Mouse (Mus musculus) embryonic facial prominence, embryonic 13.5 days (tissue): Measurements from ENCODE around the gene Trmo. TPM values are rescaled to one million over a fixed set of nuclear protein-coding genes. Genes with fewer than 3 reads are reported as not detected.

Experiments
- ATAC-seq: fragments of 200-750 bp; cut with Nextera tagmentation; 2 replicates; pipeline ENCODE4 v1.8.0; 2017; ENCODE audit warnings: low read depth; ENCODE audit not compliant: insufficient number of reproducible peaks, insufficient read depth, low FRiP score, low TSS enrichment
- H3K27ac ChIP-seq: fragments of 300-500 bp; sonication (generic); 2 replicates; pipeline ENCODE4 v1.5.1; 2015; ENCODE audit warnings: moderate library complexity, mild to moderate bottlenecking, inconsistent platforms
- H3K27me3 ChIP-seq: fragments of 300-500 bp; sonication (generic); 2 replicates; pipeline ENCODE4 v1.6.1; 2015; ENCODE audit warnings: mild to moderate bottlenecking, inconsistent platforms
- H3K36me3 ChIP-seq: fragments of 300-500 bp; sonication (generic); 2 replicates; pipeline ENCODE4 v1.6.1; 2015; ENCODE audit warnings: mild to moderate bottlenecking, inconsistent platforms
- H3K4me1 ChIP-seq: fragments of 300-500 bp; sonication (generic); 2 replicates; pipeline ENCODE4 v1.6.1; 2015; ENCODE audit warnings: inconsistent platforms
- H3K4me2 ChIP-seq: fragments of 300-500 bp; sonication (generic); 2 replicates; pipeline ENCODE4 v1.6.1; 2015; ENCODE audit warnings: moderate library complexity, mild to moderate bottlenecking, inconsistent platforms
- H3K4me3 ChIP-seq: fragments of 300-500 bp; sonication (generic); 2 replicates; pipeline ENCODE4 v1.5.1; 2015; ENCODE audit warnings: mild to moderate bottlenecking, inconsistent platforms
- H3K9ac ChIP-seq: fragments of 300-500 bp; sonication (generic); 2 replicates; pipeline ENCODE4 v1.6.1; 2015; ENCODE audit warnings: mild to moderate bottlenecking, inconsistent platforms
- H3K9me3 ChIP-seq: fragments of 300-500 bp; sonication (generic); 2 replicates; pipeline ENCODE4 v1.6.1; 2016; ENCODE audit warnings: inconsistent platforms
- WGBS: fragments of 180-500 bp; shearing (Covaris S2); methylation state at CpG from one replicate; pipeline ENCODE4 v1.1.7; 2015; ENCODE audit warnings: mixed read lengths; 5-methylcytosine and 5-hydroxymethylcytosine counted together
- polyA plus RNA-seq: library from polyadenylated mRNA; unstranded; fragments of >200 nt; fragmentation: Nextera tagmentation; extraction: Ambion mirVana; gene quantifications from 2 replicates; pipeline ENCODE4 v1.2.1, GENCODE M21; 2015

The Trmo gene
- polyA plus RNA-seq, 1 experiment from 2014 or later, result 9.3 TPM

DNA sequence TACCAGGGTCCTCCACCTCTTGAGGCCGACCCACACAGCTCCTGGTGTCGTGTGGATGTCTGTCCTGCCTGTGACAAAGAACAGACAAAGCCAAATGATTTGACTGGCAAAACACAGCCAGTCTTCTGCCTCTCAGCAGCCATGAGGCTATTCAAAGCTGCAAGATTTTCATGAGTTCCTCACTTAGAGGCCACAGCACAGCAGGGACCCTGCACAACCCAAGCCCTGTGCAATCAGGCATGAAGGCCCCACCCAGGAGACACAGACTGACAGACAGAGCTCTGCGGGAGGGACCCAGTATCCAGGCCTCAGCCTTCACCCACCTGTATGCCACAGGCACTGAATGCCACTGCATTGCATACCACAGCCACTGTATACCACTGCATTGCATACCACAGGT lies 60.3 kb downstream of the Trmo start:
- no peak overlapping the region for H3K4me3 ChIP-seq
- H3K36me3 ChIP-seq, result no peaks in the 10 kb centered on the region
- H3K9ac ChIP-seq, result no peak overlapping the region
- H3K4me1 ChIP-seq, result no peaks in the 10 kb centered on the region
- H3K27ac ChIP-seq, result no peak overlapping the region
- H3K27me3 ChIP-seq, result peaks cover 23% of the 10 kb centered on the region
- 0 out of 2 replicates have a peak, but pooled peaks have one; percentile 10 for ATAC-seq
- WGBS, result 44% methylated on average over 3 of the region's 3 CpGs
- H3K9me3 ChIP-seq, result no peaks in the 10 kb centered on the region
- no peak overlapping the region for H3K4me2 ChIP-seq

Other genes starting within 250 kb of the Trmo start
- 29.6 and 31.7 TPM in 2 replicates for gene Xpa, start 193.1 kb downstream of the Trmo start, polyA plus RNA-seq
- 0.81 and 0.91 TPM in 2 replicates for gene Foxe1, start 45.8 kb downstream of the Trmo start, polyA plus RNA-seq
- gene Hemgn, start 24.1 kb upstream of the Trmo start, polyA plus RNA-seq, result 0.87 and 4.4 TPM in 2 replicates
- gene Anp32b, start 61.5 kb upstream of the Trmo start, polyA plus RNA-seq, result 313 and 339 TPM in 2 replicates
- 88.1 and 105 TPM in 2 replicates for gene Nans, start 99.8 kb upstream of the Trmo start, polyA plus RNA-seq
- 1.9 and 2.3 TPM in 2 replicates for gene Trim14, start 146.7 kb upstream of the Trmo start, polyA plus RNA-seq
- gene Coro2a, start 212.8 kb upstream of the Trmo start, polyA plus RNA-seq, result 2.7 and 3.3 TPM in 2 replicates